Mouse (Mus musculus) cerebellum, adult 18-20 months (tissue): ENCODE results near the gene Zc3h10.
"Not testable (repeated sequence)": the region's sequence is repeated elsewhere in the genome, so short reads cannot be mapped to it uniquely, and the experiment has no call there.

Experiments
- DNase-seq, 2 experiments: peaks; one replicate each; pipeline ENCODE4 v3.0.0; 2021

Gene Zc3h10

DNA sequence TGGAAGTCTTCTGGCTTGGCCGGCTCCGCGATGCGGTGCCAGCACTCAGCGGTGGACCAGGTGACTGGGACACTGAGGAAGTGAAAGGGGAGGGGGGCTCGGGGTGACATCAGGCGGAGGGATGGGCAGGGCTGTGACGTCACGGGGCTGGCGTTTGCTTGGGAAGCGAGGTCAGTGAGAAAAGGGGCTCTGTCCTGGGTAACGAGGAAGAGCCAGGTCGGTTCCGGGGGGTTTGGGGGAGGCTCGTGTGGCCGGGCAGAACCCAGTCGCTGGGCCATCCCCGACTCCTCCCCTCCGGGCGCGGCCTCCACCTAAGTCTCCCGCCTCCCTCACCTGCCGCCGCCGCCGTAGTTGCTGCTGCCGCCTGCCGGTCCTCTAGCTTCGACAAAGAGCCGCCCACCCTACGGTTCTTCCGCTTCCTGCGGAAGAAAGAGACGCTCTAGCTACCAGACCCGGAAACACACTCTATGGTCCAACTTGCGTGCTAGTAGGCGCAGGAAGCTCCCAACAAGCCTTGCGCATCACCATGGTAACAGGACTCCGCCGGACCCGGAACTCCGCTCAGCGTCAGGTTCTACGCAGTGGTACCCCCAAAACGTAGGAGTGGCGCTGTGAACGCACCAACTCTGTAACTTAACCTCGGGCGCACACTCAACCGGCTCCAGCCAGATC lies at the start of gene Zc3h10:
Zc3h10 (minus strand) TSS at position 414 of the 672 bp plus-strand sequence.
- peak; percentile 92 to 97 for DNase-seq

DNA sequence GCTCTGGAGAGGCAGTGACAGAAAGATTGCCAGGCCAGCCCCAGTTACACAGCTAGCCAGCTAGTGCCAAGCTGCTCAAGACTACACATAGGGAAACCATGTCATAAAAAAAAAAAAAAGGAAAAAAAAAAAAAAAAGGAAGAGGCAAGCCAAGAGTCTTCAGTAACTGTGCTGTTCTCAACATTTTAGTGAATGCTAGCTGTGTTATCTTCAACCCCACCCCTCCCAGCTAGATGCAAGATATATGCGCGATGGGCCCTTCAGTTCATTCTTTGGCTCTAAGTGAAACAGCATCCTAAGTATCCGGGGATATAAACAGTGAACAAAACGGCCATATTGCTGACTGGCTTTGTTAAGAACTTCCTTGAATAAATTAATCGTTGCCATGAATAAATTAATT lies 45.2 kb upstream of the Zc3h10 start:
- DNase-seq = no peak

DNA sequence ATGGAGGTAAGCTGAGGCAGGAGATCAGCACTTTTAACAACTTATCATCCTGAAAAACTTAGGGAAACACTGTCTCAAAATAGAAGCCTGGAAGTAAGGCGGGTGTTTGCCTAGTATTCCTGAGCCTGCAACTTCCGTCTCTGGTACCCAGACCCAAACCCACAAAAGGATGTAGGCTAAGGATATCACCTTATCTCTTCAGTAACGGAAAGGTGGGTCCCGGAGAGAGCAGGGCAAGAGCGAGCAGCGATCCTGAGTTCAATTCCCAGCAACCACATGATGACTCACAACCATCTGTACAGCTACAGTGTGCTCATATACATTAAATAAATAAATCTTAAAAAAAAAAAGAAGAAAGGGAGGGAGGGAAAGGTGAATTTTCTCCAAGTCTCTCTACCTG lies 43.9 kb upstream of the Zc3h10 start:
- DNase-seq = no peak

DNA sequence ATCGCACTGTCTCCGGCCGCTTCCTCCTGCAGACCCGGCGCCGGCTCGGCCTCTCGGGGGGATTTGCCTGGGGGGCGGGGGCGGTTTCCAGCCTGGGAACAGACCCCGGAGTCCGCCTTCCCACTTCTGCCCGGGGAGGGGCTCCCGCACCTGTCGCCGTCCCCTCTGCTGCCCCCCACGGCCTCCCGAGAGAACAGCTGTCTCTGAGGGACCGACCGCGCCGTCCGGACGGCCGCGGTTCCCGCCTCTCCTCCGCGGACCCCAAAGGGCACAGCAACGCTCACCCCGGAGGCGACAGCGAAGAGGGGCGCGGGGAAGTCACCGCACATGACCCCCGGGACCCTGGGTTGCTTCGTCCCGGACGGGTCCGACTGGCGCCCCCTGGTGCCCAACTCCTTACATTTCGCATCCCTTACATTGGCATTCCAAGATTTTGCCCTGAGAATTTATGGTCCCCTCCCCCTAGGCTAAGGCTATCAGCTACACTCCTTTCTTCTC lies 42.7 kb upstream of the Zc3h10 start:
- DNase-seq = peak; percentile 64 to 81

DNA sequence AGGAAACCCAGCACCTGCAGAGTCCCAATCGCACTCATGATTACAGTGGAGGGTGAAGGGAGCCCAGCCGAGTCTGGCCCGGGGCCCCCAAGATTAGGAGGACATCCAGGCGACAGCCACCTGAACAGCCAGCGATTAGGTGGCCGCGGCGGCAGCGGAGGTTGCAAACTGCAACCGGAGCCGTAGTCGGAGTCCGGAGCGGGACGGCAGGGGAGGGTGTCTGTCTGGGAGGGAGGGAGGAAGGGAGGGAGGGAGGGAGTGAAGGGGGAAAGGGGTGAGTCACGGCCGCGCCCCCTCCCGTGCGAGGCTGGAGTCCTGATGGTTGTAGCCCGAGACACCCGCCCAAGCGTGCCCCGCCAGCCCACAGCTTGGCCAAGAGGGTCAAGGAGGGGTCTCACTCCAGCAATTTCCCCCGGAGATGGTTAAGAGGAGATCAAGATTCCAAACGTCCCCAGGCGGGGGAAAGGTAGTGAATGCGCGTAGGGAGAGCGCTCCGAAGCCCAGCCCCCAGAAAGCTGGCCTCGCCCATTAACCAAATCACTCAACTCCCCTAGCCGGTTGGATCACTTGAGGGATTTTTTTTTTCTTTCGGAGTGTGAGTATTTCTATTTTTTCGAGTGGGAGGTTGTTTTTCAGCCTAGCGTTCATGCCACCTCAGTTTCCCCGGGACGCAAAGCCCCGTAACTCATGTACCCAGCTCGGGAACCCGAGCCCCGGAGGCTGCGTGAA lies 42.1 kb upstream of the Zc3h10 start, which contains the start of gene Erbb3:
Erbb3 (minus strand) TSS at position 189 of the 729 bp plus-strand sequence.
- DNase-seq = peak; percentile 26 to 49

DNA sequence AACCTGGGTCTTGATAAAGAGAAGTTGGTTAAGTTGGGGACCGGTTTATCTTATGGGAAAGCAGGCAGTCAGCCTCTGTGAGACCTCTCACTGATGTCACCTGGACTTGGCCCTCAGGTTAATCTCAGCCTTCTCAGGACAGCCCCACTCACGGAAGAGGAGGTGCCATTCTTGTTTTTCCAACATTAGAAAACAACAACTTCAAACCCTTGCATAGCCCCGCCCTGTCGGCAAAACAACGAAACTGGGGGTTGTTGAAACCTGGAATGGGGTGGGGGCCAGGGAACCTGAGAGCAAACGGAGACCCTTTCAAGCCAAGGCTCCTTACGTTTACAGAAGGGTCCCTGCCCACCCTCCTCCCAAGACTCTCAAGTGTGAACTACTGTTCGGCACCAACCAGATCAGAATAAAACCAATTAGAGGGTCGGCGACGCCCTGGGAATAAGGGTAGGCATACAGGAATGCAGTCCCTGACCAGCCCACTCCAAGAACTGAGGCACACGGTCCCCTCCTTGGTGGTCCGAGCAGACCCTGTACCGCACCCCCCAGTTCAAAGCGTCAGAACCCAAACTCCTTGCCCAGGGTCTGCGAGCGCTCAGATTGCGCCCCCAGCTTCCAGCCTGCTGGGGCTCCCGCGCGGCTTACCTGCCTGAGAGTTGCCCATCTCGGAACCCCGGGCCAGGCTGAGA lies 41.3 kb upstream of the Zc3h10 start:
- no peak for DNase-seq

DNA sequence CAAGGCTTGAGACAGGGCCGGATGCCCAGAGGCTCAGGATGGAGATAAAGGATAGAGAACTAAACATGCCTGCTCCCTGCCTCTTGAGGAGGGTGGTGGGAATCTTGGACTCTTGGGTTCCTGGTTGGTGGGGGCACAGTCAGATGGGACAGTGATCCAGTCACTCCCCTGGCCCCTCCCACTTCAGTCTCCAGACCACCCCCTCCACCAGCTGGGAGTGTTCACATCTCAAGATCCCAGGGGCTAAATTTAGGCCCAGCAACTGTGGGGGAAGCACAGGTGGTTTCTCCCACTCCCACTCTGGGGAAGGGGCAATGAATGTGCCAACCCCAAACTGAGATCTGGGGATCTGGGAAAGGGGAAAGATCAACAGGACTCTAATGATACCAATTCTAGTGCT lies 40.6 kb upstream of the Zc3h10 start:
- no peak for DNase-seq

DNA sequence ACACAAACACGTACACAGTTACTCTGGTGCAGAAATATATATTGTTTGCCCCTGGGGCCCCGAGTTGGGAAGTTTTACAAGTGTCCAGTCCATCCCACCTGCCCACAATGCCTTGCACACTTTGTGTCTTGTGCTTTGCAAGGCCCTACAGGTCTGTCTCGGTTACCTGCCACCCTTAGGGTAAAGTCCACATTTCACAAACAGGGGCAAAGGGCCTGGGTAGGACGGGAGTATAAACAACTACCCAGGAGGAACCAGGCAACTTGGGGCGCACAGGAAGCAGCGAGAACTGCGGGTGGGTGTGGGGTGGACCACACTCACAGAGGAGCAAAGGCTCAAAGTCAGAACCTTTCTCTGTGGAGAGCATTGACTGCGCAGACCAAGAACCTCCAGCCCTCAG lies 40.1 kb upstream of the Zc3h10 start:
- DNase-seq = no peak

DNA sequence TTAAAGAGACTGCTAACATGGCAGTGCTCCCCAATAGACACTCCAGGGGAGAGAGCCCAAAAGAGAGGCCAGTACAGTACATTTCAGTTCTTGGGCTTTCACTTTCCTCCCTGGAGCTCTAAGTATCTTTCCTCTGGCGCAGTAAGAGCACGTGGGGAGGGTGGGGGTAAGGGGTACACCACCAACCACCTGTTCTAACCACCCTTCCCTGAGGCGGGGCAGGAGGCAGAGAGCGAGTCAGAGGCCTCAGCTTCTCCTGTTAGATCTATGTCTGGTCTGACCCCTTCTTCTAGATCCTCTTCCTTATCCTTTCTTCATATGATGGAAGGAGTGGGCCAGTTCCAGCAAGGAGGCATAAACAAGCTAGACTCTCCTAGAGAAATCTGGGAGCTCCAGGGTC lies 39.5 kb upstream of the Zc3h10 start:
- no peak for DNase-seq

DNA sequence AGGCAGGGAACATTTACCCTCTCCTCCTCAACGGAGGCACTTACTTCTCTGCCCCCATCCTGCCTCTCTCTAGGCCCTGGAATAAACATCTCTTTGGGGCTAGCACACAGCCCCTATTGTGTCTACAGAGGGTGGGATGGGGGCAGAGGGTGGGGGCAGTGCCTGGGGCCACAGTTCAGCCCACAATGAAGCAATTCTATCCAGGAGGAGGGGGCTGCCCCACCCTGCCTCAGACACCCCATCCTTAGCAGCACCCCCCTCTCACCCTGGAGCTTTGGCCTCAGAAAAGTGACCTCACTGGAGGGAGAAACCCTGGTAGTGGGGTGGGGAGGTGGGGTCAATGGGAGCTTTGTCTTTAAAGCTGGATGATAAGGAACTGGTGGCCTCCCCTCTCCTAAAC lies 39.0 kb upstream of the Zc3h10 start:
- DNase-seq = no peak

DNA sequence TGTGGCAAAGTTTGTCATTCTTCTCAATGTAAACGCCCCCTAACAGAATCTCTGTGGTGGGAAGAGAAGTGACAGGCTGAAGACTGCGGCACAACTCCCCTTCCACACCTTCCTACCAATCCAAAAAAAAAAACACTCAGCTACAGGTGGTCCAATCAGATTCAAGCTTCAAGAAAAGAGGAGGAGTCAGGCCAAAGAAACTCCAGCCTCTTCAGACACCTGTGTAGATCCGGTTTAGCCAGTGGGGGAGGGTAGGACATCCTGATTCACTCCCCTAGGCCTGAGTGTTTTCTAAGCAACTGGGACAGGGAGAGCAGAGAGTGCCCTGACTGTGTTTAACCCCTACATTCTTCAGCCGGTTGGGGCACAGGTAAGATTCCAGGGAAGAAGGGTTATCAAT lies 36.8 kb upstream of the Zc3h10 start:
- DNase-seq = no peak

DNA sequence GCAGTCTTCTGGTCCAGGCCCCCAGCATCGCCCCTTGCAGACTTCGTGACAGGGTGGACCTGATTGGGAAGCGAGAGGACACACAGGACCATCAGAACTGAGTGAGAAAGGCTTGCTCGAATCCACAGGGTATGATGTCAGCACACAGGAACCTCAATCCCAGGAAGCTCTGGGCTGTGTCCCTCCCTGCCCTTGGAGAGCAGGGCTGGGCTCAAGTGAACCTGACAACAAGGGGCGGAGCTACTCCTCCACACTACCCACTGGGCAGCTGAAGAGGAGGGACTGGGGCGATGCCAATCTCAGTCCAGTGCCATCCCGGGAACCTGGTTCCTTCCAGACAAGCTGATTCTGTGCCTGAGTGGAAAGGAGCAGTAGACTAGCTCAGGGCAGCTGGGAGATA lies 36.1 kb upstream of the Zc3h10 start:
- DNase-seq = peak; percentile 58 to 61

DNA sequence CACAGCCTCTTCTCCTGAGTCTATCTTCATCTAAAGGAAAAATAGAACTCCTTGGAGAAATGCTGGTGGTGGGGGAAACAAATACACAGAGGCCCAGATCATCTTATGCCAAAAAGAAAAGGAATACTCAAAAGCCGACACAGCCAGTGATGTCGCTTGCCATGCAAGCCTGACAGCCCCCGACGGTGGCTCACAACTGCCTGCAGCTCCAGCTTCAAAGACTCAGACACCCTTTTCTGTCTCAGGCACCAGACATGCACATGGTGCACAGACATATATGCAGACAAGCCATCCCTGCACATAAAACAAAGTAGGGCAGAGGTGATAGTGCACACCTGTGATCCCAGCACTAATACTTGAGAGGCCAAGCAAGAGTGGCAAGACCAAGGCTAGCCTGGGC lies 32.2 kb upstream of the Zc3h10 start:
- DNase-seq = no peak

DNA sequence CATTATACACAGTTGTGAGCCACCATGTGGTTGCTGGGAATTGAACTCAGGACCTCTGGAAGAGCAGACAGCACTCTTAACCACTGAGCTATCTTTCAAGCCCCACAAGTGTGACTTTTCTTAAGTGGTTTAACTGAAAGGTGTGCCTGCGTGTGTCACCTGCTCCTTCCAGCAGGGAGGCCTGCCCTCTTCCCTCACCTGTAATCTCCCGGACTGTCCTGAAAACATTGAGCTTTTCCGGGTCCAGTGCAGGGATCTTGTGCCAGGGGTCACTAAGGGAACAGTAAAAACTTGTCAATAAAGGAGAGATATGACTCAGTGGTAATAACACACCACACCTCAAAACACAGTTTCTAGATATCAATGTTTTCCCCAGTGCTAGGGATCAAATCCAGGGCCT lies 31.7 kb upstream of the Zc3h10 start:
- DNase-seq = no peak

DNA sequence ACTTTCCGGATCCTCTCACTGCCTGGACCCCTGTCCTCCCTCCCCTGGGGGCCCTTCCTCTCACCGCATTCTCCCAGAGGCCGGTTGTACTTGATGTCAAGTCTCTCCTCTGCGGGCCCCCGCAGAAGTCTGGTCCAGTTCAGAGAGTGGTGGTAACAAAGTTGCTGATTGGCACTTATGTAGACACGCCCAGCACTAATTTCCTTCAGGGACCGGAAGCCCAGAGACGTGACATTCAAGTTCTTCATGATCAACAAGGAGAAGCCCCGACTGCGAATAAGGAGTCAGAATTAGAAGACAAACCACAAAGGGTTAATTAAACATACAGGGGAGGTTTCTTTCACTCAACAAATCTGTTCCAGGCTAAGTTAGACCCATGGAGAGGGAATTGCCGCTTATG lies 30.8 kb upstream of the Zc3h10 start:
- DNase-seq = no peak

DNA sequence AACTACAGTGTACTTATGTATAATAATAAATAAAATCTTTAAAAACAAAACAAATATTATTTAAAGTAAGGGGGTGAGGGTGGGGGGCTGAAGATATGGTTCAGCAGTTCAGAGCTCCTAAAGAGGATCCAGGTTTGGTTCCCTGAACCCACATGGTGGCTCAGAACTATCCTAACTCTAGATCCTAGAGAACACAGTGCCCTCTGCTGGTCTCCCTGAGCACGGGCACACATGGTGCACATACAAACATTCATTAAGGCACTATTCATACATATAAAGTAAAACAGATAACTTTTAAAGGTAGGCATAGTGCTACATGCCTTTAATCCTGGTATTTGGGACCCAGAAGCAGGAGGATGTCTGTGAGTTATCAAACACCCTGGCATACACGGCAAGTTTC lies 27.5 kb upstream of the Zc3h10 start:
- DNase-seq = no peak

DNA sequence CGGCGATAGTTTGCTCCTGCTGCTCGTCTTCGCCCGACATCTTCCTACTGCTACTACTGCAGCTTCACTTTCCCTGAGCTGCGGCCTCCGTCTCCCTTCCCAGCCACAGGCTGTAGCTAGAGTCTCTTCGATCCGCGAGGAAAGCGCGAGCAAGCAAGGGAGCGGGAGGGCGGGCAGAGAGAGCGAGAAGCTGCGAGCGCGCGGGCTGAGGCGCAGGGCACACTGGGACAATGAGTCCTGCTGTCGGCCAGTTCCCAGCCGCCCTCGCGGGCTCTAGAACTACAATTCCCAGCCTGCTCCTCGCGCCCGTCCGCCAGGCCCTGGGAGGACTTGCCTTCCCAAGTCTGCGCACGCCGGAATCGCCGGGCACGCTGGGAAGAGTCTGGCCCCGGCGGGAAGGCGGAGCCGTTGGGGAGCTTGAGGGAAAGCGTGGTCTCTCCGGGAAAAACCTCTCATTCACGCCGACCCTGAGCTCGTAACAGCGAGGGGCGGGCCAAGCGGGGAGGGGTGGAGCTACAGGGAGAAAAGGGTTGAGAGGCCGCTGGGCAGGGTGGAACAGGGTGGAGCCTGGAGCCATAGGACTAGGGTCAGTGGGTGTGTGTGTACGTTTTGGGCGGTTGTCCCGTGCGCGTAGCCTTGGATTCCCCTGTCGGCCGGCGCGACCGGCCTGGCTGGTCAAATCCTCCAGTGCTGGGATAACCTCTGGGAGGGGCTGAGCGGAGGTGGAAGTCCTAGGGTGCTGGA lies 18.4 kb upstream of the Zc3h10 start, which contains the start of gene Pa2g4:
Pa2g4 (minus strand) TSS at position 200 of the 744 bp plus-strand sequence.
- peak; percentile 97 to 100 for DNase-seq

DNA sequence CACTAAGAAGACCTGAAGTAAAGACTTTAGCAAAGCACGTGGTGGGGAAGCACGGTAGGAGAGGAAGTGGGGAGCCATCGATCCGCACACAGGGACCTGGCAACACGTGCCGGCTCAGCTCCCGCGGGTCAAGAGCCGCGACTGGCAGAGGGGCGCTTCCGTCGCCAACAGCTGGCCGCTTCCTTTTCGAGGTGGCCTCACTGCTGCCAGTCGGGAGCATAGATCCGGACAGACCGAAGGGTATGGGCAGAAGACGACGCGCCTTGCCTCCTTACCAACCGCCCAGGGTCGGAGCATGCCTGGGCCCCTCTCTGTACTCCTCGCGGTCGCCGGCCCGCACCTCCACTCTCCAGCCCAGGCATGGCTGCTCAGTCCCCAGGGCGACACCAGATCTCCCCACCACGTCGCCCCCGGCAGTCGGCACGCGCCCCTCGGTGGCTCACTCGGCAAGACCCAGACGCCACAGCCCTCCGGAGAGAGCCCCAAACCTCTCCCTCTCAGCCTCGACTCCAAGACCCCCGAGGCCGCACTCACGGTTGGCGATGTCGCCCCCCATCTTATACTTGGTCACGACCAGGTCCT lies 17.7 kb upstream of the Zc3h10 start:
- no peak for DNase-seq

DNA sequence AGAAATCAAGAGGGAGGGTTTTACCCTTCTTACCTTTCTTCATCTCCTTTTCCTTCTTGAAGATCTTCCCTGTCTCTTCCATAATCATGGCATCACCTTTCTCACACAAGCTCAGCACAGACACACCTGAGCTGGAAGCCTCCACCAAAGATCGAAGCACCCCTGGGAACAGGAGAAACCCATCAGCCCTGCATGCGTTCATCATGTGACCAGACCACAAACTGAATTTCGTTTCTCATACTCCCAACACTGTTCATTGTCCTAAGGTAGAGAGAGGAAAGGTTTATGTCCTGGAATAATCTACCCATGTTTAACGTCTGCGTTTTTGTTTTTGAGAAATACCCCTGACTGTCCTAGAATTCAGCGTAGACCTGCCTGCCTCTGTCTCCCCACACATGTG lies 16.0 kb upstream of the Zc3h10 start:
- no peak for DNase-seq

DNA sequence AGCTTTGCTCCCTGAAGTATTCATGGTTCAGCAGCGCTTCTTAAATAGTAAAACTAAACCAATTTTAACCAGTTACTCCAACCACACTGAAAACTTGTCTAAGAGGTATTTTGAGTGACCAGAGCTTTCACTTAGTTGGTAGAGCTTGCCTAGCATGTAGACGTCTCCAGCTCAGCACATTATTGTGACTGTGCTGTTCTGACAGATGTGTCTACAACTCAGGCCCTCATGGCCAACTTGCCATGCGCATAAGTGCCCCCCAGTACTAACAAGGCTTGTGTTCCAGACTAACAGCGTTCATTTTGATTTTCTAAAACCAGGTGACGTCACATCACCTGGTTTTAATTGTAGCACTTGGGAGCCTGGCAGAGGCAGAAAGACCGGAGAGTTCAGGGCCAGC lies 9.4 kb upstream of the Zc3h10 start:
- DNase-seq = no peak

DNA sequence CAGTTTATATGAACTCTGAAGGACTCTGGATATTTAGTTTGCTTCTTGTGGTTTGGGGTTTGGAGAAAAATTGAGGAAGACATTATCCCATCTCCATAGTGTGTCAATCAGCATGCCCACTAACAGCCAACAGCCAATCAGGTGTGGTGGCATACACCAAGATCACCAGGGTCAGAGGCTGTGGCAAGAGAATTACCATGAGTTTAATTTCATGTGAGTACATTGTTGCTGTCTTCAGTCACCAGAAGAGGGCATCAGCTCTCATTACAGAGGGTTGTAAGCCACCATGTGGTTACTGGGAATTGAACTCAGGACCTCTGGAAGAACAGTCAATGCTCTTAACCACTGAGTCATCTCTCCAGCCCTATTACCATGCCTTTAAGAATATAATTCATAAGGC lies 8.7 kb upstream of the Zc3h10 start:
- no peak for DNase-seq

DNA sequence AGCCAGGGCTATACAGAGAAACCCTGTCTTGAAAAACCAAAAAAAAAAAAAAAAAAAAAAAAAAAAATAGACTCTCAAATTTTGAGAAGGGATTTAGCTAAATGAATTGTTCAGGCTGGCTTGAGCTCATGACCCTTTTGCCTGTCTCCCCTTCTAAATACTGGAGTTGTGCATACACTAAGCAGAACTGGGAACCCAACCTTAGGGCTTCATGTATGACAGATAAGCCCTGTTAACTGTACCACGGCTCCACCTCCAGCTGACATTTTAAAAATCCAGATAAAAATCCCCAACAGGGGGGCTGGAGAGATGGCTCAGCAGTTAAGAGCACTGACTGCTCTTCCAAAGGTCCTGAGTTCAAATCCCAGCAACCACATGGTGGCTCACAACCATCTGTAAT lies 8.0 kb upstream of the Zc3h10 start:
- not testable (repeated sequence) for DNase-seq
